Mouse (Mus musculus) bone marrow, adult 2 months (tissue): Measurements from ENCODE around the gene Mtss1l. TPM values are rescaled to one million over a fixed set of nuclear protein-coding genes. Genes with fewer than 3 reads are reported as not detected.

ENCODE experiments used
- H3K27ac ChIP-seq: fragments of 200-500 bp; 2 replicates; pipeline ENCODE4 v1.5.1; 2012; ENCODE audit warnings: low read depth, mild to moderate bottlenecking, control low read depth, inconsistent platforms, low read length; ENCODE audit not compliant: control insufficient read depth, poor library complexity, insufficient read depth
- H3K4me1 ChIP-seq: fragments of 200-500 bp; 2 replicates; pipeline ENCODE4 v1.6.1; 2011; ENCODE audit warnings: low read length; ENCODE audit not compliant: control insufficient read depth, insufficient read depth
- H3K4me3 ChIP-seq: fragments of 200-500 bp; replicated peaks from 2 replicates; pipeline ENCODE3; 2011; ENCODE audit warnings: mild to moderate bottlenecking, low read depth, low read length, control low read depth; ENCODE audit not compliant: control insufficient read depth
- CTCF ChIP-seq: fragments of 200-500 bp; IDR thresholded peaks from 2 replicates; pipeline ENCODE4 v1.5.1; 2011; ENCODE audit warnings: low read length, control low read depth; ENCODE audit not compliant: control insufficient read depth, insufficient read depth
- POLR2A ChIP-seq: fragments of 200-500 bp; IDR thresholded peaks from 2 replicates; pipeline ENCODE4 v1.6.1; 2011; ENCODE audit warnings: low read depth, mild to moderate bottlenecking, control low read depth, low read length, borderline replicate concordance; ENCODE audit not compliant: control insufficient read depth
- WGBS: fragments of 180-500 bp; shearing (Covaris S2); methylation state at CpG from one replicate; pipeline ENCODE4 v1.1.7; 2018; 5-methylcytosine and 5-hydroxymethylcytosine counted together
- polyA plus RNA-seq: library from polyadenylated mRNA; stranded (reverse); fragments of >200 nt; gene quantifications from 2 replicates; pipeline ENCODE4 v1.2.4, GENCODE M21; 2011; ENCODE audit warnings: low replicate concordance; ENCODE audit not compliant: missing spikeins, insufficient read depth, insufficient read length

The Mtss1l gene
- polyA plus RNA-seq, 1 experiment: 7.6 TPM

DNA sequence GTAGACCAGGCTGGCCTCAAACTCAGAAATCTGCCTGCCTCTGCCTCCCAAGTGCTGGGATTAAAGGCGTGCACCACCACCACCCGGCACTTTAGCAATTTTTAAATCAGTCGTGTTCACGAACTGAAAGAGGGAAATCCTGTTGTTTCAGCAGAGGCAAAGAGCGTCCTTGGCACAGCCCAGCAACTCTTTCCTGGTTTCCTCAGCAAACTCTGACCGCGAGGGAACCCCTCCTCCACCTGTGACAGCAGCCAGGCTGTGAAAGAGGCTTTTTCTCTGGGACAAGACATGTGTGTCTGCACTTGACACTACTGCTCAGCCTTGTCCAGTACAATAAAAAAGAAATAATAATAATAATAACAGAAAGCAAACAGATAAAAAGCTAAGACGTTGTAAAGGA lies 65.7 kb downstream of the Mtss1l start:
- WGBS: 45% methylated on average over 8 of the region's 8 CpGs
- Histone ChIP-seq H3K4me3 (no peak overlapping the region), H3K4me1 (no peaks in the 10 kb centered on the region), H3K27ac (no peak overlapping the region)
- TF ChIP-seq CTCF: no peak
- TF ChIP-seq POLR2A: no peak

DNA sequence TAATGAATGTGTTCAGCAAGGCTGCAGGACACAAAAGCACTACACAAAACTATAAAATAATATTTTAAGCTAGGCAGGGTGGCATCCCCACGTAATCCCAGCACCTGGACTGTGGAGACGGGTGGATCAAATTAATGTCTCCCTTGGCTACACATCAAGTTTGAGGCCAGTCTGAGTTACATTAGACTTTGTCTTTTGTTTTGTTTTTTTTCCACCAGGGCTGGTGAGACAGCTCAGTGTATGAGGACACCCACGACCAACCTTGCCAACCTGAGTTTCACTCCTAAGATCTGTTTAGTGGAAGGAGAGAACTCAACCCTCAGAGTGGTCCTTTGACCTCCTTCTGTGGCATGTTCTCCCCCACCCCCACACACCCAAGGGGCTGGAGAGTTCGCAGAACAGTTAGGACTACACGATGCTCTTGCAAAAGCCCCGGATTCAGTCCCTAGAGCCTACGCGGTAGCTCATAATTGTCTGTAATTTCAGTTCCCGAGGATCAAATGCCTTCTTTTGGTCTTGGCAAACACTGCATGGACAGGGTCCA lies 66.2 kb downstream of the Mtss1l start:
- Histone ChIP-seq H3K4me1 (no peaks in the 10 kb centered on the region), H3K4me3 (no peak overlapping the region), H3K27ac (no peak overlapping the region)
- TF ChIP-seq POLR2A (no peak), CTCF (no peak)
- WGBS: 80% methylated on average over 9 of the region's 9 CpGs

GRCm38 (mm10) chr8:110788981-110789380 lies 67.7 kb downstream of the Mtss1l start:
- 70% methylated on average over 12 of the region's 12 CpGs for WGBS
- H3K4me3 ChIP-seq: no peak overlapping the region
- no peaks in the 10 kb centered on the region for H3K4me1 ChIP-seq
- no peak overlapping the region for H3K27ac ChIP-seq
- TF ChIP-seq CTCF (no peak), POLR2A (no peak)

- WGBS: 74% methylated on average over 12 of the region's 12 CpGs
- Histone ChIP-seq H3K4me3 (no peak overlapping the region), H3K27ac (no peak overlapping the region), H3K4me1 (no peaks in the 10 kb centered on the region)
- no peak for TF ChIP-seq CTCF
- no peak for TF ChIP-seq POLR2A
Measured at GRCm38 (mm10) chr8:110789571-110789970, 68.3 kb downstream of the Mtss1l start.

GRCm38 (mm10) chr8:110790270-110790669 lies 69.0 kb downstream of the Mtss1l start:
- Histone ChIP-seq H3K4me1 (no peaks in the 10 kb centered on the region), H3K4me3 (no peak overlapping the region), H3K27ac (no peak overlapping the region)
- 58% methylated on average over 6 of the region's 6 CpGs for WGBS
- TF ChIP-seq CTCF (no peak), POLR2A (no peak)

Other genes with a start within 250 kb of the Mtss1l start
- gene Vac14, start 102.9 kb upstream of the Mtss1l start, polyA plus RNA-seq: 10.1 and 19.2 TPM in 2 replicates
- 23.4 and 25.8 TPM in 2 replicates for gene Il34, start 84.4 kb downstream of the Mtss1l start, polyA plus RNA-seq
- 27.6 and 59.9 TPM in 2 replicates for gene Cog4, start 125.1 kb downstream of the Mtss1l start, polyA plus RNA-seq
- 37.8 and 56.3 TPM in 2 replicates for gene Sf3b3, start 125.3 kb downstream of the Mtss1l start, polyA plus RNA-seq
- gene Fuk, start 181.0 kb downstream of the Mtss1l start, polyA plus RNA-seq: 4.6 and 10.9 TPM in 2 replicates
- 16.1 and 29.4 TPM in 2 replicates for gene St3gal2, start 198.4 kb downstream of the Mtss1l start, polyA plus RNA-seq